Mouse (Mus musculus) adrenal gland, adult 8-10 months (tissue): ENCODE data around the gene Lrrtm4. TPM values are rescaled to one million over a fixed set of nuclear protein-coding genes. Genes with fewer than 3 reads are reported as not detected.

ENCODE experiments used
- DNase-seq: peaks from one replicate; pipeline ENCODE4 v3.0.0; 2022
- total RNA-seq, 4 experiments: library from RNA; stranded (reverse); gene quantifications; 2 replicates each; pipeline ENCODE4 v1.2.4; 2022

Gene Lrrtm4
- 1 to 10 TPM; 4.6 to 7.8 (median 6.7) TPM for total RNA-seq

- no peak for DNase-seq
These were observed at the start of gene Lrrtm4 for GRCm38 (mm10) chr6:80018765-80019164. TSS of gene Lrrtm4 (plus strand) at chr6:80018877.

- DNase-seq = no peak
These were observed 648 bp downstream of the Lrrtm4 start for GRCm38 (mm10) chr6:80019189-80019860.

GRCm38 (mm10) chr6:80019861-80020230 lies 1.2 kb downstream of the Lrrtm4 start:
- no peak for DNase-seq

- no peak for DNase-seq
These were observed 38.2 kb downstream of the Lrrtm4 start for GRCm38 (mm10) chr6:80056849-80057248.

- DNase-seq = no peak
These were observed 59.3 kb downstream of the Lrrtm4 start for GRCm38 (mm10) chr6:80078001-80078400.

- no peak for DNase-seq
These were observed 60.6 kb downstream of the Lrrtm4 start for GRCm38 (mm10) chr6:80079290-80079689.

- no peak for DNase-seq
These were observed 76.2 kb downstream of the Lrrtm4 start for GRCm38 (mm10) chr6:80094909-80095308.

GRCm38 (mm10) chr6:80105343-80105742 lies 86.7 kb downstream of the Lrrtm4 start:
- no peak for DNase-seq

- no peak for DNase-seq
These were observed 87.2 kb downstream of the Lrrtm4 start for GRCm38 (mm10) chr6:80105843-80106242.

- DNase-seq = no peak
These were observed 107.7 kb downstream of the Lrrtm4 start for GRCm38 (mm10) chr6:80126419-80126818.

GRCm38 (mm10) chr6:80162585-80162984 lies 143.9 kb downstream of the Lrrtm4 start:
- DNase-seq = no peak

- no peak for DNase-seq
These were observed 163.2 kb downstream of the Lrrtm4 start for GRCm38 (mm10) chr6:80181916-80182315.

GRCm38 (mm10) chr6:80182353-80182752 lies 163.7 kb downstream of the Lrrtm4 start:
- no peak for DNase-seq

- DNase-seq = no peak
These were observed 166.9 kb downstream of the Lrrtm4 start for GRCm38 (mm10) chr6:80185489-80186113.

GRCm38 (mm10) chr6:80186791-80187190 lies 168.1 kb downstream of the Lrrtm4 start:
- DNase-seq = no peak

GRCm38 (mm10) chr6:80209476-80209875 lies 190.8 kb downstream of the Lrrtm4 start:
- no peak for DNase-seq

- DNase-seq = no peak
These were observed 191.6 kb downstream of the Lrrtm4 start for GRCm38 (mm10) chr6:80210281-80210680.

GRCm38 (mm10) chr6:80261595-80261994 lies 242.9 kb downstream of the Lrrtm4 start:
- no peak for DNase-seq

- DNase-seq = no peak
These were observed 245.3 kb downstream of the Lrrtm4 start for GRCm38 (mm10) chr6:80263972-80264371.

- no peak for DNase-seq
These were observed 245.9 kb downstream of the Lrrtm4 start for GRCm38 (mm10) chr6:80264584-80264983.

GRCm38 (mm10) chr6:80265746-80266145 lies 247.1 kb downstream of the Lrrtm4 start:
- DNase-seq = no peak

- no peak for DNase-seq
These were observed 268.3 kb downstream of the Lrrtm4 start for GRCm38 (mm10) chr6:80286968-80287367.

- no peak for DNase-seq
These were observed 283.2 kb downstream of the Lrrtm4 start for GRCm38 (mm10) chr6:80301871-80302270.

- no peak for DNase-seq
These were observed 284.9 kb downstream of the Lrrtm4 start for GRCm38 (mm10) chr6:80303568-80303967.
